Mouse (Mus musculus) stomach, embryonic 15.5 days (tissue): ENCODE results near the gene Ssmem1. TPM values are rescaled to one million over a fixed set of nuclear protein-coding genes. Genes with fewer than 3 reads are reported as not detected.

Experiments used
- ATAC-seq: fragments of 200-750 bp; cut with Nextera tagmentation; 2 replicates; pipeline ENCODE4 v1.8.0; 2017; ENCODE audit warnings: low read depth, moderate number of reproducible peaks, moderate TSS enrichment; ENCODE audit not compliant: insufficient read depth, low FRiP score
- H3K27ac ChIP-seq: fragments of 300-500 bp; sonication (generic); 2 replicates; pipeline ENCODE4 v1.5.1; 2015; ENCODE audit warnings: mild to moderate bottlenecking, inconsistent platforms
- H3K27me3 ChIP-seq: fragments of 300-500 bp; sonication (generic); replicated peaks from 2 replicates; pipeline ENCODE4 v1.6.1; 2015; ENCODE audit warnings: inconsistent platforms
- H3K36me3 ChIP-seq: fragments of 300-500 bp; sonication (generic); 2 replicates; pipeline ENCODE4 v1.6.1; 2015; ENCODE audit warnings: inconsistent platforms
- H3K4me1 ChIP-seq: fragments of 300-500 bp; sonication (generic); 2 replicates; pipeline ENCODE4 v1.6.1; 2015; ENCODE audit warnings: inconsistent platforms
- H3K4me2 ChIP-seq: fragments of 300-500 bp; sonication (generic); 2 replicates; pipeline ENCODE4 v1.6.1; 2015; ENCODE audit warnings: mild to moderate bottlenecking, inconsistent platforms
- H3K4me3 ChIP-seq: fragments of 300-500 bp; sonication (generic); replicated peaks from 2 replicates; pipeline ENCODE4 v1.5.1; 2015; ENCODE audit warnings: inconsistent platforms
- H3K9ac ChIP-seq: fragments of 300-500 bp; sonication (generic); 2 replicates; pipeline ENCODE4 v1.6.1; 2015; ENCODE audit warnings: inconsistent platforms
- H3K9me3 ChIP-seq: fragments of 300-500 bp; sonication (generic); 2 replicates; pipeline ENCODE4 v1.6.1; 2016; ENCODE audit warnings: inconsistent platforms
- WGBS: fragments of 180-500 bp; shearing (Covaris S2); methylation state at CpG from one replicate; pipeline ENCODE4 v1.1.7; 2015; 5-methylcytosine and 5-hydroxymethylcytosine counted together
- polyA plus RNA-seq: library from polyadenylated mRNA; unstranded; fragments of >200 nt; fragmentation: Nextera tagmentation; extraction: Ambion mirVana; gene quantifications from 2 replicates; pipeline ENCODE4 v1.2.1, GENCODE M21; 2015

Ssmem1 gene
- polyA plus RNA-seq, 1 experiment from 2014 or later: not detected

DNA sequence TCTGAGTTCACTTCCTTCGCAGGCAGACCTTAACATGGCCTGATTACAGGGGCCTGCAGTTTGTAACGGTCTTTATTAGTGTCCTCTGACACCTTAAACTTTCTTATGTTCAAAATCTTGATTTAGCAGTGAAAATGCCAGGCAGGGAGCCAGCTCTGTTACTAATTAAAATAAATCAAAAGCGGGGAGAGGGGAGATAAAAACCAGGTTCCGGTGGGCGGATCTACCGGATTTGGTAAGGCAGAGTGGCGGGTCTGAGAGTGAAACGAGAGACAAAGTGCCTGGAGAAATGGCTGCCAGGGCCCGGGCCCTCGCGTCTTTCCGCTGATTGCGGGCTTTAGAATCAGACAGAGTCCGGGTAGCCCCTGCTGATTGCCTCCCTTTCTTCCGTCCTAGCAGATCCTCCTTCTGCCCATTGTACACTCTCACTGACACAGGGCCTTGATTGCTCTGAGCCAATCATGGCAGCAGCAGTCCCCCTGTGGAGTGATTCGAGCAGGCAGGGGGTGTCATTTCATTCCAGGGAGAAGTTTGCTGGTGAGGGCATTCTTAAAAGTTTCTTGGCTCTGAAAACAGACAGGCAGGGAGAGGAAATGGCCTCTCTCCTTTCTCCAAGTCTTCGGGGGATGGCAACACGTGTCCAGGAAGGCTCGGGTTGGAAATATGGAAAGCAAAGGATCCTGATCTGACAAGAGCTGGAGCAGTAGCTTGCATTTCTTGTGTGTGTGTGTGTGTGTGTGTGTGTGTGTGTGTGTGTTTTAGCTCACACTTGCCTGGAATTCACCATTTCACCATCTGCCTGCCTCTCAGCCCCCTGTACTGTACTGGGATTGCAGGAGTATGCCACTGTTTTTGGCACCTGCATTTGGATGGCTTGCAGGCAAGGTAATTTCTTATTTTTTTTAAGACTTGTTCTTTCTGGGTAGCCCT is 17.2 kb downstream of the Ssmem1 start:
- Histone ChIP-seq H3K27me3 (no peaks in the 10 kb centered on the region), H3K27ac (peak overlapping the region; percentile 91), H3K9ac (no peak overlapping the region), H3K36me3 (no peaks in the 10 kb centered on the region), H3K4me1 (peaks cover 20% of the 10 kb centered on the region; the same call in 1 of the 2 replicates), H3K9me3 (no peaks in the 10 kb centered on the region), H3K4me2 (peak overlapping the region; percentile 28; the same call in 1 of the 2 replicates), H3K4me3 (no peak overlapping the region)
- WGBS: 22% methylated on average over 19 of the region's 19 CpGs
- ATAC-seq: no peak

GRCm38 (mm10) chr6:30528800-30529199 is 19.2 kb downstream of the Ssmem1 start:
- no peaks in the 10 kb centered on the region for H3K36me3 ChIP-seq
- no peak overlapping the region for H3K9ac ChIP-seq
- H3K27me3 ChIP-seq: no peaks in the 10 kb centered on the region
- H3K4me1 ChIP-seq: peaks cover 20% of the 10 kb centered on the region; the same call in 1 of the 2 replicates
- H3K4me2 ChIP-seq: no peak overlapping the region
- no peak overlapping the region for H3K4me3 ChIP-seq
- ATAC-seq: no peak
- H3K27ac ChIP-seq: peak overlapping the region; percentile 32; the same call in 1 of the 2 replicates
- no peaks in the 10 kb centered on the region for H3K9me3 ChIP-seq
- WGBS: 60% methylated on average over 6 of the region's 6 CpGs

DNA sequence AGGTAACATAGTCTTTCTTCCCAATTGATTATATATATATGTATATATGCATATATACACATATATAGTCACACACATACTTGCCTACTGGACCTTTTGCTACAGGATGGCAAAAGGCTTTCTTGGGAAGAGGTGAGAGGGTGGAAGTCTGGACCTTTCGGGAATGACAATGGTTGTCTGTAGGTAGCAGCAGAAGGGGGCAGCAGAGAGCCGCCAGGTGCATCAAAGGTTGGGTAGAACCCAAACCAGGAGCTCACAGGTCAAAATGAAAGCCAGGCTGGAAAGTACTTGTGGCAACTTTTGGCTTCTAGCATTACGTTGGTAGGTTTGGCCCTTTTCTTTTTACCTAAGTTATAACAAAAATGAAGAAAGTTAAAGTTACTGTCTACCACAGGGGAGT is 25.7 kb downstream of the Ssmem1 start:
- Histone ChIP-seq H3K36me3 (no peaks in the 10 kb centered on the region), H3K9ac (no peak overlapping the region), H3K27me3 (no peaks in the 10 kb centered on the region), H3K27ac (no peak overlapping the region), H3K4me3 (no peak overlapping the region), H3K4me1 (peaks cover 4% of the 10 kb centered on the region), H3K9me3 (no peaks in the 10 kb centered on the region), H3K4me2 (no peak overlapping the region)
- 49% methylated on average over 3 of the region's 3 CpGs for WGBS
- ATAC-seq: no peak

DNA sequence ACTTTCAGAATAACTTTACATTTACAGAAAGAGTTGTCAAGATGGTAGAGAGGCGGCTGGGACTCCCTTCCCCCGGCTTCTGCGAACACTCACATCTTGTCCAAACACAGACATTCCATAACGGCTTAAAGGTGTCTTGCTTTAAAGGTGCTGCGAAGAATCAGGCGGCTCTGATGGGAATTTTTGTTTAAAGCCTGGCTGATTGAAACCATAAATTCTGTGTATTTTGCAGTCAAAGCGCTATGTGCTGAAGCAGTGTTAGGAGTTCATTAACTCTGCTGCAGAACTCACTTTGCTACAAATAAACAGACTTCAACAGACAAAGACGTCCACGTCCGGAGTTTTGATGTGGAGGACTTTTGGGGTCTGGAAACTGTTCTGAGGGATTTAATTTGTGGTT is 28.6 kb downstream of the Ssmem1 start:
- peak; percentile 25; the same call in 1 of the 2 replicates for ATAC-seq
- Histone ChIP-seq H3K9ac (no peak overlapping the region), H3K4me1 (peaks cover 4% of the 10 kb centered on the region), H3K27me3 (no peaks in the 10 kb centered on the region), H3K4me3 (no peak overlapping the region), H3K36me3 (no peaks in the 10 kb centered on the region), H3K4me2 (no peak overlapping the region), H3K9me3 (no peaks in the 10 kb centered on the region), H3K27ac (peak overlapping the region; percentile 71)
- 24% methylated on average over 10 of the region's 10 CpGs for WGBS

DNA sequence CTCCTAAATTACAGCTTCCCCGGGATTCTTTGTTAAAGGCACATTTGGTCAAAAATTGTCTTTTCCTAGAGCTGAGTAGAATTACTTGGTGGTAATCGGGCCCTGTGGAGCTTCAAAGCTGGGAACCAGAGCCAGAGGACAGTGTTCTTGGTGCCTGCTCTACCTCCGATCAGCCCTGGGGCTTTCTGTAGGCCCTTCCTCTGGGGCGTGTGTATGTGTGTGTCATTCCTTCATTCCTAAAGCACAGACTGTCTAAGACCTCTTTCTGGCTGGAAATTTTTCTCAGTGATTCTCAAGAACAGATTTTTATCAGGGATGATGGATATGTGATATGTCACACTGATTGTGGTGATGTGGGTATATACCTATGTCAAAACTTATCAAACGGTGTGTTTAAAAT is 29.2 kb downstream of the Ssmem1 start:
- no peaks in the 10 kb centered on the region for H3K27me3 ChIP-seq
- H3K9me3 ChIP-seq: no peaks in the 10 kb centered on the region
- peaks cover 4% of the 10 kb centered on the region for H3K4me1 ChIP-seq
- no peak overlapping the region for H3K9ac ChIP-seq
- H3K27ac ChIP-seq: peak overlapping the region; percentile 71
- H3K36me3 ChIP-seq: no peaks in the 10 kb centered on the region
- WGBS: 46% methylated on average over 5 of the region's 5 CpGs
- H3K4me2 ChIP-seq: no peak overlapping the region
- no peak overlapping the region for H3K4me3 ChIP-seq
- no peak for ATAC-seq

GRCm38 (mm10) chr6:30541009-30541799 is 31.6 kb downstream of the Ssmem1 start, which contains the start of gene Cpa2:
Gene Cpa2 (plus strand): TSS chr6:30541582.
- Histone ChIP-seq H3K9me3 (no peaks in the 10 kb centered on the region), H3K4me3 (peak within 1 kb of the TSS; percentile 3; the same call in 1 of the 2 replicates), H3K27me3 (no peaks in the 10 kb centered on the region), H3K4me2 (no peak within 1 kb of the TSS), H3K4me1 (peaks cover 7% of the 10 kb centered on the region), H3K9ac (no peak within 1 kb of the TSS), H3K36me3 (no peaks in the 10 kb centered on the region), H3K27ac (peak within 1 kb of the TSS; percentile 55)
- ATAC-seq: peak; percentile 32; the same call in 1 of the 2 replicates
- 55% methylated on average over 11 of the region's 11 CpGs for WGBS

DNA sequence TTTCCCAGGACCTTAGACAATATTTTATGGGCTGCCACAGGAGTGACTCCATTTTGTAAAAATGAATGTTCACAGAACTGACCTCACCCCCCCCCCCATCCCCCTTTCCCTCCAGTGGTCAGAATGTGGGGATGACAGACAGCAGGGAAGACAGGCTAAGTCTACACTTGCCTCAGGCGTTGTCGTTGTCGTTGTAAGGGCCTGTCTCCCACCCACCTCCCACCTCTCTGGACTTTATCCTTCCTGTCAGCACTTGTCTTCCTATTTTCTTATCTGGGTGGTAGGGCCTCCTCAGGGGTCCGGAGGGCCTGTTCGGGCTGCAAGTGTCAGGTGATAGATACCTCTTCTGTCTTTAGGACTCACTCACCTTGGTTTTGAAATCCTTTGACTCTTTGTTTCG is 32.6 kb downstream of the Ssmem1 start:
- H3K36me3 ChIP-seq: no peaks in the 10 kb centered on the region
- H3K9me3 ChIP-seq: no peaks in the 10 kb centered on the region
- ATAC-seq: no peak
- WGBS: 56% methylated on average over 6 of the region's 6 CpGs
- no peak overlapping the region for H3K27ac ChIP-seq
- H3K4me1 ChIP-seq: peaks cover 14% of the 10 kb centered on the region
- H3K27me3 ChIP-seq: no peaks in the 10 kb centered on the region
- peak overlapping the region; percentile 3; the same call in 1 of the 2 replicates for H3K4me3 ChIP-seq
- no peak overlapping the region for H3K4me2 ChIP-seq
- H3K9ac ChIP-seq: no peak overlapping the region

GRCm38 (mm10) chr6:30543077-30543476 is 33.4 kb downstream of the Ssmem1 start:
- Histone ChIP-seq H3K9me3 (no peaks in the 10 kb centered on the region), H3K9ac (no peak overlapping the region), H3K27me3 (no peaks in the 10 kb centered on the region), H3K4me3 (peak overlapping the region; percentile 11; the same call in 1 of the 2 replicates), H3K4me1 (peaks cover 14% of the 10 kb centered on the region), H3K4me2 (no peak overlapping the region), H3K27ac (peak overlapping the region; percentile 45), H3K36me3 (no peaks in the 10 kb centered on the region)
- ATAC-seq: no peak
- WGBS: 51% methylated on average over 12 of the region's 12 CpGs

DNA sequence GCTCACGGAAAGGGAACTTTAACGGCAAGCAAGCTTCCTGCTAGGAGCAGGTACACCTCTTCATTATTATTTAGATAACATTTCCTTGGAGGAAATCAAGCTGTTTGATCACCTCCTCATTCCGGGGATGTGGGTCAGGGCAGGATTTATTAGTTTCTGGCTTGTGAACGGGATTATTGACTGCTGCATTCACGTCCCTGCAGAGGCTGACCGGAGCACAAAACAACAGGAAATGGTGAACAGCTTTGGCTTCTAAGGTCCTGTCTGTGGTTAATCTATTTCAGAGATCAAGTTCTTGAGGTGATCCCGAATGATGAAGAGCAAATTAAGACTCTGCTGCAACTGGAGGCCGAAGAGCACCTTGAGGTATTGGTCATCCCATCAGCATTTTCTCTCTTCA is 34.2 kb downstream of the Ssmem1 start:
- H3K4me2 ChIP-seq: peak overlapping the region; percentile 22; the same call in 1 of the 2 replicates
- no peak for ATAC-seq
- no peak overlapping the region for H3K9ac ChIP-seq
- 30% methylated on average over 8 of the region's 8 CpGs for WGBS
- H3K36me3 ChIP-seq: no peaks in the 10 kb centered on the region
- 0 out of 2 replicates have a peak overlapping the region, but pooled peaks have one; percentile 18 for H3K27ac ChIP-seq
- H3K27me3 ChIP-seq: no peaks in the 10 kb centered on the region
- peaks cover 12% of the 10 kb centered on the region for H3K4me1 ChIP-seq
- no peaks in the 10 kb centered on the region for H3K9me3 ChIP-seq
- peak overlapping the region; percentile 11 for H3K4me3 ChIP-seq

- H3K36me3 ChIP-seq: no peaks in the 10 kb centered on the region
- H3K9ac ChIP-seq: no peak overlapping the region
- H3K4me1 ChIP-seq: peaks cover 20% of the 10 kb centered on the region
- no peak overlapping the region for H3K4me3 ChIP-seq
- H3K27ac ChIP-seq: peak overlapping the region; percentile 31; the same call in 1 of the 2 replicates
- H3K4me2 ChIP-seq: 0 out of 2 replicates have a peak overlapping the region, but pooled peaks have one; percentile 5
- H3K27me3 ChIP-seq: no peaks in the 10 kb centered on the region
- no peak for ATAC-seq
- WGBS: 72% methylated on average over 7 of the region's 7 CpGs
- H3K9me3 ChIP-seq: no peaks in the 10 kb centered on the region
These were observed 36.0 kb downstream of the Ssmem1 start for GRCm38 (mm10) chr6:30545689-30546088.

DNA sequence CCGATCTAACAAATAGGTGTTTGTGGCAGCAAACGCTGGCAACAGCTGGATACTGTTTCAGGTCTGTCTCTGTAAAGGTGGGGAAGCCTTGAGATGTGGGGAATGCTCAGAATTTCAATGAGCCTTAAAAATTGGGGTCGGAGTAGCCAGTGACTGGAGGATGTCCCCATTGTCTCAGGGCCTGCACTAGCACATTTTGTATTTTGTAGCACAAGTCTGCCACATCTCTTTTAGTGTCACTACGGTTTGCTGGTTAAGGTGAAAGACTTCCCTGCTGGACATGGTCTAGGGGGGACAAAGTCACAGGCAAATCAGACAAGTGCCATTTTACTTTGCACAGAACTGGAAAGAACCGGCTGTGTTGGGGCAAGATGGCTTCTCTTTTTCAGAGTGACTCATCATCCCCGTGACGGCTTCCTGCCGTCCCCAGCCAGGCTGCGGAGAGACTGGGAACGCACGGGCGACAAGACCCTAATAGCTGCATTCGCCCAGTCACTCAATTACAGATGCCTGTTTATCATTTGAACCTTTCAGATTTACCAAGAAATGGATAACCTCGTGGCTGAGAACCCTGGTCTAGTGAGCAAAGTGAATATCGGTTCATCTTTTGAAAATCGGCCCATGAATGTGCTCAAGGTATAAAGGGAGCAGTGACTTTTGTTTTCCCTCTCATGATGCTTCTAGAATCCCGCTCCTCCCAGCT is 37.1 kb downstream of the Ssmem1 start:
- Histone ChIP-seq H3K9me3 (no peaks in the 10 kb centered on the region), H3K9ac (no peak overlapping the region), H3K4me2 (peak overlapping the region; percentile 58), H3K27ac (peak overlapping the region; percentile 82), H3K4me3 (peak overlapping the region; percentile 26), H3K4me1 (peaks cover 22% of the 10 kb centered on the region), H3K27me3 (no peaks in the 10 kb centered on the region), H3K36me3 (no peaks in the 10 kb centered on the region)
- ATAC-seq: no peak
- WGBS: 12% methylated on average over 17 of the region's 17 CpGs
